Comparison of ENCODE assay signal across 8 mouse cellular contexts in the genomic region with DNA sequence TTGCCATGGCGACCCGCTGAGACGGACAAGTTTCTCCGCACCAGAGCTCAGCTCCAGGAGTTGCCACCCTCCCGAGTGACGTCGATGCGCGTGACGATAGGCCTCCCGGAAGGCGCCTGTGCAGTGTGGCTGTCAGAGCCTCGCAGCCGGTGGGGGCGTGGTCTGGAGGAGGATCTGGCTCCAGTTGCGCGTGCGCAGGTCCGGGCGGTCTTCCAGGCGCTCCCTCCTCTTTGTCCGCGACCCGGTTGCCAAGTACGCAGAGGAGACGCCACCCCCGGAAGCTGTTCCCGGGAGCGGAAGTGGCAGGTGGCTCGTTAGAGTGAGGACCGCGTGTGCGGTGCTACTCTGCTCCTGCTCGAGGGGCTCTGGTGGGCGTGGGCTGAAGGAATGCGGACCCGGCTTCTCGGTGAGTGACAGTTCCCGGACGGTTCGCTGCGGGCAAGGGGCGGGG. TPM values are rescaled to one million over a fixed set of nuclear protein-coding genes. Genes with fewer than 3 reads are reported as not detected.
A peak's percentile ranks its signal among the peaks of the same experiment; 100 is the strongest.
DNase-seq lines count a peak whose midpoint lies in the region; ATAC-seq lines count a peak whose summit lies in the region.

No protein-coding gene starts in this region.

- H3K4me1 ChIP-seq in hindbrain, embryonic 14.5 days (replicated peaks; ENCODE audit: control insufficient read depth, insufficient read depth, low read length): peaks cover 22% of the 10 kb centered on the region

- H3K9me3 ChIP-seq in hindbrain, embryonic 14.5 days (ENCODE audit: control insufficient read depth, low read length): no peaks in the 10 kb centered on the region

- ATAC-seq in hindbrain, embryonic 14.5 days (ENCODE audit: low FRiP score): peak; percentile 100

- peak; percentile 98 for DNase-seq in R1 (ENCODE audit: low read depth, low spot score)
- peak; percentile 100 for DNase-seq in cerebellum, postnatal 25 days
- peak; percentile 97 to 99 for DNase-seq in frontal cortex, postnatal 25 days (ENCODE audit: low spot score in 2 of 2)
- peak; percentile 99 for DNase-seq in hindbrain, embryonic 14.5 days (ENCODE audit: low spot score)
- peak; percentile 100 for DNase-seq in layer of hippocampus, postnatal 36 days
- peak; percentile 99 for DNase-seq in lung, postnatal 36 days
- peak; percentile 99 for DNase-seq in retina, postnatal 1 day
- DNase-seq in urinary bladder, adult 18-20 months (ENCODE audit: low spot score in 2 of 2): peak; percentile 97 to 99

- 0% methylated on average over 41 of the region's 43 CpGs for WGBS in hindbrain, embryonic 14.5 days

- peaks cover 21% of the 10 kb centered on the region for H3K36me3 ChIP-seq in hindbrain, embryonic 14.5 days (replicated peaks; ENCODE audit: control insufficient read depth, insufficient read depth)

- H3K4me2 ChIP-seq in hindbrain, embryonic 14.5 days (replicated peaks): peak overlapping the region; percentile 90

- H3K27me3 ChIP-seq in hindbrain, embryonic 14.5 days (ENCODE audit: control insufficient read depth, insufficient read depth, low read length): no peaks in the 10 kb centered on the region

- peak overlapping the region; percentile 79 for H3K27ac ChIP-seq in hindbrain, embryonic 14.5 days

- peak overlapping the region; percentile 64 for H3K9ac ChIP-seq in hindbrain, embryonic 14.5 days

- H3K4me3 ChIP-seq in hindbrain, embryonic 14.5 days (replicated peaks; ENCODE audit: low read length): peak overlapping the region; percentile 57

RNA-seq across cellular contexts. Expression of a gene that starts 2.2 kb away (rescaled TPM):
- 10.8 and 12.3 TPM in 2 replicates for polyA plus RNA-seq in hindbrain, embryonic 14.5 days (2014; fragmentation: Nextera tagmentation; extraction: Ambion mirVana)
- total RNA-seq in layer of hippocampus, postnatal 36 days (2021): 1 to 10 TPM; 5.3 to 6.8 TPM

RNA-seq across cellular contexts. Expression of a gene that starts 49.1 kb away (rescaled TPM):
- 0.30 and 0.80 TPM in 2 replicates for polyA plus RNA-seq in hindbrain, embryonic 14.5 days (2014; fragmentation: Nextera tagmentation; extraction: Ambion mirVana)
- total RNA-seq in layer of hippocampus, postnatal 36 days (2021): under 1 TPM; 0.37 to 0.43 TPM

RNA-seq across cellular contexts. Expression of a gene that starts 49.7 kb away (rescaled TPM):
- polyA plus RNA-seq in hindbrain, embryonic 14.5 days (2014; fragmentation: Nextera tagmentation; extraction: Ambion mirVana): 78.4 and 102 TPM in 2 replicates
- 10 to 100 TPM; 44.3 to 51.0 TPM for total RNA-seq in layer of hippocampus, postnatal 36 days (2021)

Comparison
In these comparisons a context has a peak if more than half of its experiments do, and no peak if none do; other contexts are left out.
1. Peak in every context shown above with its lines: DNase-seq, ATAC-seq, H3K4me3 ChIP-seq and H3K27ac ChIP-seq.